Mouse (Mus musculus): ENCODE measurements around the gene Slc36a3. TPM values are rescaled to one million over a fixed set of nuclear protein-coding genes. Genes with fewer than 3 reads are reported as not detected.
A peak's percentile ranks its signal among the peaks of the same experiment; 100 is the strongest.

Gene Slc36a3
- polyA plus RNA-seq, 1 experiment = not detected

DNA sequence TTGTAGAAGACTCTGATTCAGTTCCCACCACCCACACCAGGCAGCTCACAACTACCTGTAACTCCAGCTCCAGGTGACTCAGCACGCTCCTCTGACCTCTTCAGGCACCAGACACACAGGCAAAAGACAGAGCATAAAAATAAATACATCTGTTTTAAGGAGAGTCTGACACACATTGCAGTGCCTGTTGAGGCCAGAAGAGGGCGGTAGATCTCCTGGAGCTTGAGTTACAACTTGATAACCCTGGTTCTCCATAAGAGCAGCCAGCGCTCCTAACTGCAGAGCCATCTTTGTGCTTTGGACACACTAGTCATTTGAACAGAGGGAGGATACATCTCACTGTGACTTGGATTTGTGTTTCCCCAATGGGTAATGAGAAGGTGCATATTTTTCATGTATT lies 13.2 kb upstream of the Slc36a3 start:
- peaks cover 1% of the 10 kb centered on the region; the same call in 1 of the 2 replicates for H3K4me1 ChIP-seq (ENCODE audit: control insufficient read depth, insufficient read depth, insufficient read length, low read length)
- H3K4me3 ChIP-seq (ENCODE audit: insufficient read depth, low read depth, low read length) = no peak overlapping the region

GRCm38 (mm10) chr11:55162670-55163069 lies 11.2 kb upstream of the Slc36a3 start:
- H3K4me1 ChIP-seq (ENCODE audit: control insufficient read depth, insufficient read depth, insufficient read length, low read length) = no peaks in the 10 kb centered on the region
- no peak overlapping the region for H3K4me3 ChIP-seq (ENCODE audit: insufficient read depth, low read depth, low read length)
- H3K27ac ChIP-seq (replicated peaks; ENCODE audit: low read depth, low read length) = no peak overlapping the region

More for the DNA sequence above, 13.2 kb upstream of the Slc36a3 start:
- no peak overlapping the region for H3K27ac ChIP-seq (replicated peaks; ENCODE audit: low read depth, low read length)

GRCm38 (mm10) chr11:55158785-55159359 lies 7.4 kb upstream of the Slc36a3 start:
- Histone ChIP-seq H3K4me1 (ENCODE audit: control insufficient read depth, insufficient read depth, insufficient read length, low read length) (no peaks in the 10 kb centered on the region), H3K4me3 (ENCODE audit: insufficient read depth, low read depth, low read length) (no peak overlapping the region), H3K27ac (replicated peaks; ENCODE audit: low read depth, low read length) (no peak overlapping the region)

DNA sequence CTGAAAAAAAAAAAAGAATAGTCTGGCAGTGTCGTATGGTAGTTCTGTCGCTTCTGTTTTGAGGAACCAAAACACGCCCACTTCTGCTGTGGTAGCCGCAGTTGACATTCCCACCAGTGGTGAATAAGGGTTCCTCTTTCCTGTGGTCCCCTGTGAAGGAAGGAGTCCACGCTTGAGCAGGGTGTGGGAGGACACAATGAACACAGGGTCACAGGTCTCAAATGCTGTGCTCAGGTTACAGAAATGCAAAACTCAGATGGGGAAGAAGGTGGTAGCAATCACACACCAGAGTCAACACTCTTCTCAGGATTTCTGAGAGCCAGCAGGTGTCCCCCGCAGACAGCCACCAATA lies 3.5 kb upstream of the Slc36a3 start:
- Histone ChIP-seq H3K4me3 (ENCODE audit: insufficient read depth, low read depth, low read length) (no peak overlapping the region), H3K27ac (replicated peaks; ENCODE audit: low read depth, low read length) (0 out of 2 replicates have a peak overlapping the region, but pooled peaks have one; percentile 63), H3K4me1 (ENCODE audit: control insufficient read depth, insufficient read depth, insufficient read length, low read length) (no peaks in the 10 kb centered on the region)

- no peak overlapping the region for H3K4me3 ChIP-seq (ENCODE audit: insufficient read depth, low read depth, low read length)
- H3K4me1 ChIP-seq (ENCODE audit: control insufficient read depth, insufficient read depth, insufficient read length, low read length) = no peaks in the 10 kb centered on the region
- peak overlapping the region; percentile 85 for H3K27ac ChIP-seq (replicated peaks; ENCODE audit: low read depth, low read length)
Measured at GRCm38 (mm10) chr11:55154398-55155069, 3.0 kb upstream of the Slc36a3 start.

- Histone ChIP-seq H3K4me3 (ENCODE audit: insufficient read depth, low read depth, low read length) (no peak overlapping the region), H3K27ac (replicated peaks; ENCODE audit: low read depth, low read length) (no peak overlapping the region), H3K4me1 (ENCODE audit: control insufficient read depth, insufficient read depth, insufficient read length, low read length) (no peaks in the 10 kb centered on the region)
Measured at GRCm38 (mm10) chr11:55148461-55148860, 3.0 kb downstream of the Slc36a3 start.

DNA sequence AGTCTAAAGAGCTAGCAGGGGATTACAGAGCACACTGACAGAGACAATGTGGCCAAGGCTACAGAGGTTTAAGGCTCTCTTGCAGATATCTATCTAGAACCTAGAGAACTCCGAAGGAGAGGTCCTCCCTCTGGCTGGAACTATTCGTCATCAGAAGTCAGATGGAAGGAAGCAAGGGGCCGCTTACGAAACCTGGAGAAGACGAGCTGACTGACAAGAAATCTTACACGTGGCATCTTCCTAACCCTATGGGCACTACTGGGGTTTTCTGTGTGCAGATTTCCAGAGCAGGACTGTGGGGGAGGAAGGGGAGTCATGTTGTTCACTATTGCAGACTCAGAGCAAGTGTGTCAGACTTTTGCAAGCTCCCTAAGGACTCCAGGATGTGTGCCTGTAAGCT lies 4.1 kb downstream of the Slc36a3 start:
- Histone ChIP-seq H3K4me3 (ENCODE audit: insufficient read depth, low read depth, low read length) (no peak overlapping the region), H3K4me1 (ENCODE audit: control insufficient read depth, insufficient read depth, insufficient read length, low read length) (no peaks in the 10 kb centered on the region), H3K27ac (replicated peaks; ENCODE audit: low read depth, low read length) (no peak overlapping the region)

GRCm38 (mm10) chr11:55146855-55147254 lies 4.7 kb downstream of the Slc36a3 start:
- no peak overlapping the region for H3K4me3 ChIP-seq (ENCODE audit: insufficient read depth, low read depth, low read length)
- no peak overlapping the region for H3K27ac ChIP-seq (replicated peaks; ENCODE audit: low read depth, low read length)
- H3K4me1 ChIP-seq (ENCODE audit: control insufficient read depth, insufficient read depth, insufficient read length, low read length) = no peaks in the 10 kb centered on the region

DNA sequence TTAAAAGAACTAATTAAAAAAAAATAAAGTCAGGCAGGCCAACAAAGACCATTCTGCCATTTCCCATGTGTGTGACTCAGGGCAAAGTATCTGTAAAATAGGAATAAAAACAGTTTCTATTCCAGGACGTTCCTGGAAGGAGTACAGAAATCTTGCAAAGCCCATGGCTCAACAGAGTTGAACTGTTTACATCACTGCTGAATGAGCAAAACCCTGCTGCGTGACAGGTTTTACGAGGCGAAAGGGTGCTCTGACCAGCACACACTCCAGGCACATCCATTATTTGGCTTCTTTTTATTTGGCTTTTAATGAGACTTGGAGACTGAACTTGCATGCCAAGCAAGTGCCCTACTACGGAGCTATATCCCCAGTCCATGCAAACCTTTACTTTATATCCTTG lies 7.5 kb downstream of the Slc36a3 start:
- Histone ChIP-seq H3K4me1 (ENCODE audit: control insufficient read depth, insufficient read depth, insufficient read length, low read length) (no peaks in the 10 kb centered on the region), H3K4me3 (ENCODE audit: insufficient read depth, low read depth, low read length) (no peak overlapping the region), H3K27ac (replicated peaks; ENCODE audit: low read depth, low read length) (no peak overlapping the region)

DNA sequence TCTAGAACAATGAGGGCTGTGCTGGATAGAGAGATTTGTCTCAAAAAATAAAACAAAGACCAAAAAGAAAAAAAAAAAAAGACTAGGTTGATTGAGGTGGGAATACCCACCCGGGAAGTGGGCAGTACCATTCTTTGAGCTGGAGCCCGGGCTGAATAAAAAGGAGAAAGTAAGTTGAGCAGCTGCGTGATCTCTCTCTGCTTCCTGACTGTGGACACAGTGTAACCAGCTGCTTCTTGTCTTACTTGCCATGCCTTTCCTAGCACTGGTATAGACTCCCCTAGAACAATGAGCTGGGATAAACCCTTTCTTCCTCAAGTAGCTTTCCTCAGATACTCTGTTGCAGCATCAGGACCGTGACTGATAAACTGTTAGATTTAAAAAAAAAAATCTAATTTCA lies 10.0 kb downstream of the Slc36a3 start:
- Histone ChIP-seq H3K4me3 (ENCODE audit: insufficient read depth, low read depth, low read length) (no peak overlapping the region), H3K27ac (replicated peaks; ENCODE audit: low read depth, low read length) (no peak overlapping the region), H3K4me1 (ENCODE audit: control insufficient read depth, insufficient read depth, insufficient read length, low read length) (no peaks in the 10 kb centered on the region)

GRCm38 (mm10) chr11:55137646-55138045 lies 13.9 kb downstream of the Slc36a3 start:
- no peaks in the 10 kb centered on the region for H3K4me1 ChIP-seq (ENCODE audit: control insufficient read depth, insufficient read depth, insufficient read length, low read length)
- H3K4me3 ChIP-seq (ENCODE audit: insufficient read depth, low read depth, low read length) = no peak overlapping the region
- H3K27ac ChIP-seq (replicated peaks; ENCODE audit: low read depth, low read length) = no peak overlapping the region

DNA sequence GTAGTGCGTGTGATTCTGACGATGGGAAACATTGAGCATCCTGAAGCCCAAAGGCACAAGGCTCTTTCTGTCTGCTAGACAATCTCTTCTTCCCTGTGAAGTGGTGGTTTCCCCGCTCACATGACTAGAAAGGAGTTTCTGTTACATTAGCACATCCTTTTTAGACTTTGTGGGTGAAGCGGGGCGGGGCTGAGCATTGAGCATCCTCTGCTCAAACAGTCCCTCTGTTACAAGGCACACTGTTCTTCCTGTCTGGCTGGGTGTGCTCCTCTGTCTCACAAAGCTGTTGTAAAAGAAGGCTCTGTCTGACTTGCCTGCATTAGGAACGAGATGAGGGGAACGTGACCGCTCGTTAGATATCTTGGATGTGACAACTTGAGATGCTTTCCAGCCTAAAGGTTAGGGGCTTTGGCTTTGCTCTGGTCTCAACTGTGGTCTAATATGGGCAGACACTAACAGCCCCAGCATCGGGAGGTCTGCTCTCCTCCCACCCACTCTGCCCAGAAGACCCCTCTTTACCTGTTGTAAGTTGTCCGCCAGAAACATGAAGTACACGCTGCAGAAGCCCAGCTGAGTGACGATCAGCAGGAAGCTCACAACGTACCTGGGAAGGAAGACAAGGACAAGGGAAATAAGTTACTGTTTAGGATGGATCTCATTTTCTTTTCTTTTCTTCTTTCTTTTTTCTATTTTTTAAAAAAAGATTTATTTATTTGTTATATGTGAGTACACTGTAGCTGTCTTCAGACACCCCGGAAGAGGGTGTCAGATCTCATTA lies 14.5 kb downstream of the Slc36a3 start:
- Histone ChIP-seq H3K4me3 (ENCODE audit: insufficient read depth, low read depth, low read length) (no peak overlapping the region), H3K27ac (replicated peaks; ENCODE audit: low read depth, low read length) (no peak overlapping the region), H3K4me1 (ENCODE audit: control insufficient read depth, insufficient read depth, insufficient read length, low read length) (no peaks in the 10 kb centered on the region)

DNA sequence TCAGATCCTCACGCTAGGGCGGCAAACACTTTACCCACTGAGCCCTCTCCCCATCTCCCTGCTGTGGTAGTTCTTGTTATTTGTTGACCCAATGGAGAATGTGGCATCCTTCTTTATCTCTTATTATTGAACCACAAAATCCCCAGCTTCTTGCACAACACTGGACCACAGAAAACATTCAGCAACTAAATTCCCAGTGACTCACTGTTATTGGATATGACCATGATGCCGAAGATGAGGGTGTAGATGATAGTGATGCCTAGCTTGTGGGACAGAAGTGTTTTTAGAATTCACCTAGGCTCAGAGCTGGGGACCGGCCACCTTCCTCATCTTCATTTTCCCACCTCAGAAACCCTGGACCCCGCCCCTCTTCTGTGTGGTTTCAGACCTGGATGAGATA lies 16.6 kb downstream of the Slc36a3 start:
- Histone ChIP-seq H3K27ac (replicated peaks; ENCODE audit: low read depth, low read length) (no peak overlapping the region), H3K4me3 (ENCODE audit: insufficient read depth, low read depth, low read length) (no peak overlapping the region), H3K4me1 (ENCODE audit: control insufficient read depth, insufficient read depth, insufficient read length, low read length) (no peaks in the 10 kb centered on the region)

GRCm38 (mm10) chr11:55134407-55134806 lies 17.1 kb downstream of the Slc36a3 start:
- Histone ChIP-seq H3K4me1 (ENCODE audit: control insufficient read depth, insufficient read depth, insufficient read length, low read length) (no peaks in the 10 kb centered on the region), H3K4me3 (ENCODE audit: insufficient read depth, low read depth, low read length) (no peak overlapping the region)

GRCm38 (mm10) chr11:55133204-55133603 lies 18.3 kb downstream of the Slc36a3 start:
- no peak overlapping the region for H3K27ac ChIP-seq (replicated peaks; ENCODE audit: low read depth, low read length)
- H3K4me3 ChIP-seq (ENCODE audit: insufficient read depth, low read depth, low read length) = no peak overlapping the region
- H3K4me1 ChIP-seq (ENCODE audit: control insufficient read depth, insufficient read depth, insufficient read length, low read length) = no peaks in the 10 kb centered on the region

More at GRCm38 (mm10) chr11:55134407-55134806, 17.1 kb downstream of the Slc36a3 start:
- no peak overlapping the region for H3K27ac ChIP-seq (replicated peaks; ENCODE audit: low read depth, low read length)

DNA sequence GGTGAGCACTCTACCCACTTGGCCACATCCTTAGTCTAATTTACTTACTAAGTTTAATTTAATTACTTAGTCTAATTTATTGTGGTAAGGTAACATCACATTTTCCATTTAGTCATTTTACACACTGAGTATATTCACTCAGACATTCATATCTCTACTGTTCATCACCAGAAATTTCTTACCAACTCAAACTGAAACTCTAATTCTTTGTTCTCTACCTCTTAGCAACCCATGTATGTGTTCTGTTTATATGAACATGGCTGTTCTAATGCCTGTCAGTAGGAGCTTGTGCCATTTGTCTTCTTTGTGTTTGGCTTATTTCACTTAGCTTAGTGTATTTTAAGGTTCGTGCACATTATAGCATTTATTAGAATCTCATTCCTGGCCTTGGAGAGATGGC lies 19.6 kb downstream of the Slc36a3 start:
- Histone ChIP-seq H3K27ac (replicated peaks; ENCODE audit: low read depth, low read length) (no peak overlapping the region), H3K4me1 (ENCODE audit: control insufficient read depth, insufficient read depth, insufficient read length, low read length) (no peaks in the 10 kb centered on the region), H3K4me3 (ENCODE audit: insufficient read depth, low read depth, low read length) (no peak overlapping the region)

Data from brown adipose tissue, adult 24 weeks (tissue).